Mouse (Mus musculus): ENCODE measurements around the gene Orc6. TPM values are rescaled to one million over a fixed set of nuclear protein-coding genes. Genes with fewer than 3 reads are reported as not detected.

Gene Orc6
- polyA plus RNA-seq, 1 experiment from 2014 or later: 112 TPM

Other genes with a start within 250 kb of the Orc6 start
- 15.0 and 18.0 TPM in 2 replicates for gene Fbxw9, start 239.6 kb upstream of the Orc6 start, polyA plus RNA-seq (2015; fragmentation: Nextera tagmentation; extraction: Ambion mirVana)
- gene Gm5741, start 231.7 kb upstream of the Orc6 start, polyA plus RNA-seq (2015; fragmentation: Nextera tagmentation; extraction: Ambion mirVana): not detected in 2 replicates
- gene Dhps, start 227.9 kb upstream of the Orc6 start, polyA plus RNA-seq (2015; fragmentation: Nextera tagmentation; extraction: Ambion mirVana): 78.0 and 80.5 TPM in 2 replicates
- 142 and 149 TPM in 2 replicates for gene Wdr83os, start 218.9 kb upstream of the Orc6 start, polyA plus RNA-seq (2015; fragmentation: Nextera tagmentation; extraction: Ambion mirVana)
- 53.4 and 54.2 TPM in 2 replicates for gene Wdr83, start 218.3 kb upstream of the Orc6 start, polyA plus RNA-seq (2015; fragmentation: Nextera tagmentation; extraction: Ambion mirVana)
- 64.0 and 68.4 TPM in 2 replicates for gene Man2b1, start 216.4 kb upstream of the Orc6 start, polyA plus RNA-seq (2015; fragmentation: Nextera tagmentation; extraction: Ambion mirVana)
- 0.50 and 0.53 TPM in 2 replicates for gene Zfp791, start 176.5 kb upstream of the Orc6 start, polyA plus RNA-seq (2015; fragmentation: Nextera tagmentation; extraction: Ambion mirVana)
- gene Cks1brt, start 147.7 kb upstream of the Orc6 start, polyA plus RNA-seq (2015; fragmentation: Nextera tagmentation; extraction: Ambion mirVana): 0.05 TPM in 1 of 2 replicates, not detected in the other
- not detected in 2 replicates for gene Olfr371, start 73.6 kb upstream of the Orc6 start, polyA plus RNA-seq (2015; fragmentation: Nextera tagmentation; extraction: Ambion mirVana)
- gene Vps35, start 170 bp downstream of the Orc6 start, polyA plus RNA-seq (2015; fragmentation: Nextera tagmentation; extraction: Ambion mirVana): 111 and 116 TPM in 2 replicates
- 0.20 and 0.44 TPM in 2 replicates for gene Mylk3, start 86.7 kb downstream of the Orc6 start, polyA plus RNA-seq (2015; fragmentation: Nextera tagmentation; extraction: Ambion mirVana)
- gene 4921524J17Rik, start 133.2 kb downstream of the Orc6 start, polyA plus RNA-seq (2015; fragmentation: Nextera tagmentation; extraction: Ambion mirVana): 57.4 and 58.7 TPM in 2 replicates
- 5.1 and 5.3 TPM in 2 replicates for gene Gpt2, start 192.9 kb downstream of the Orc6 start, polyA plus RNA-seq (2015; fragmentation: Nextera tagmentation; extraction: Ambion mirVana)

Data from thymus, postnatal 0 days (tissue).